Mouse (Mus musculus) midbrain, embryonic 10.5 days (tissue): ENCODE measurements around the gene Ddx50. TPM values are rescaled to one million over a fixed set of nuclear protein-coding genes. Genes with fewer than 3 reads are reported as not detected.

Experiments used
- DNase-seq: peaks from one replicate; pipeline ENCODE4 v3.0.0-alpha.2; 2017; ENCODE audit warnings: low spot score
- H3K27ac ChIP-seq: fragments of 300-500 bp; sonication (generic); replicated peaks from 2 replicates; pipeline ENCODE4 v1.5.1; 2016; ENCODE audit warnings: mild to moderate bottlenecking
- H3K27me3 ChIP-seq: fragments of 300-500 bp; sonication (generic); 2 replicates; pipeline ENCODE4 v1.6.1; 2016; ENCODE audit warnings: low read depth, mild to moderate bottlenecking; ENCODE audit not compliant: poor library complexity, severe bottlenecking
- H3K36me3 ChIP-seq: fragments of 300-500 bp; sonication (generic); 2 replicates; pipeline ENCODE4 v1.6.1; 2016; ENCODE audit warnings: mild to moderate bottlenecking, moderate library complexity
- H3K4me1 ChIP-seq: fragments of 300-500 bp; sonication (generic); 2 replicates; pipeline ENCODE4 v1.6.1; 2016
- H3K4me3 ChIP-seq: fragments of 300-500 bp; sonication (generic); 2 replicates; pipeline ENCODE4 v1.5.1; 2016; ENCODE audit warnings: mild to moderate bottlenecking, moderate library complexity
- H3K9me3 ChIP-seq: fragments of 300-500 bp; sonication (generic); replicated peaks from 2 replicates; pipeline ENCODE4 v1.6.1; 2016; ENCODE audit warnings: mild to moderate bottlenecking
- WGBS: fragments of 180-500 bp; shearing (Covaris S2); methylation state at CpG from one replicate; pipeline ENCODE4 v1.1.7; 2016; 5-methylcytosine and 5-hydroxymethylcytosine counted together
- polyA plus RNA-seq: library from polyadenylated mRNA; unstranded; fragments of >200 nt; fragmentation: Nextera tagmentation; extraction: Ambion mirVana; gene quantifications from 2 replicates; pipeline ENCODE4 v1.2.1, GENCODE M21; 2016

Gene Ddx50
- polyA plus RNA-seq, result 104 and 111 TPM in 2 replicates

GRCm38 (mm10) chr10:62650881-62651810 lies at the start of gene Ddx50:
Ddx50 (minus strand) TSS chr10:62651218.
- Histone ChIP-seq H3K4me3 (peak within 1 kb of the TSS; percentile 95), H3K27me3 (no peaks in the 10 kb centered on the region), H3K9me3 (no peaks in the 10 kb centered on the region), H3K4me1 (peaks cover 21% of the 10 kb centered on the region), H3K27ac (peak within 1 kb of the TSS; percentile 96), H3K36me3 (peaks cover 20% of the 10 kb centered on the region)
- under 1% methylated on average over 89 of the region's 89 CpGs for WGBS
- peak; percentile 100 for DNase-seq

GRCm38 (mm10) chr10:62692771-62693170 lies 41.8 kb upstream of the Ddx50 start:
- no peak for DNase-seq
- Histone ChIP-seq H3K4me1 (peaks cover 5% of the 10 kb centered on the region), H3K27ac (no peak overlapping the region), H3K9me3 (no peaks in the 10 kb centered on the region), H3K4me3 (no peak overlapping the region), H3K36me3 (no peaks in the 10 kb centered on the region), H3K27me3 (peaks cover 18% of the 10 kb centered on the region)
- 59% methylated on average over 8 of the region's 8 CpGs for WGBS

GRCm38 (mm10) chr10:62692244-62692643 lies 41.2 kb upstream of the Ddx50 start:
- Histone ChIP-seq H3K36me3 (no peaks in the 10 kb centered on the region), H3K4me1 (peaks cover 11% of the 10 kb centered on the region), H3K9me3 (no peaks in the 10 kb centered on the region), H3K27me3 (peaks cover 20% of the 10 kb centered on the region), H3K27ac (no peak overlapping the region), H3K4me3 (no peak overlapping the region)
- WGBS, result 77% methylated on average over 3 of the region's 3 CpGs
- DNase-seq, result no peak

- H3K27ac ChIP-seq, result peak overlapping the region; percentile 71
- WGBS, result 35% methylated on average over 15 of the region's 15 CpGs
- H3K4me1 ChIP-seq, result peaks cover 29% of the 10 kb centered on the region
- H3K36me3 ChIP-seq, result no peaks in the 10 kb centered on the region
- DNase-seq, result peak; percentile 64
- peak overlapping the region; percentile 33 for H3K4me3 ChIP-seq
- no peaks in the 10 kb centered on the region for H3K9me3 ChIP-seq
- H3K27me3 ChIP-seq, result peaks cover 63% of the 10 kb centered on the region
Measured at GRCm38 (mm10) chr10:62687032-62687674, 36.1 kb upstream of the Ddx50 start.

- H3K4me3 ChIP-seq, result no peak overlapping the region
- DNase-seq, result no peak
- 56% methylated on average over 5 of the region's 5 CpGs for WGBS
- no peaks in the 10 kb centered on the region for H3K36me3 ChIP-seq
- H3K9me3 ChIP-seq, result peaks cover 10% of the 10 kb centered on the region; the same call in 1 of the 2 replicates
- no peak overlapping the region for H3K27ac ChIP-seq
- peaks cover 48% of the 10 kb centered on the region for H3K27me3 ChIP-seq
- peaks cover 26% of the 10 kb centered on the region for H3K4me1 ChIP-seq
Measured at GRCm38 (mm10) chr10:62683043-62683442, 32.0 kb upstream of the Ddx50 start.

- Histone ChIP-seq H3K4me1 (peaks cover 5% of the 10 kb centered on the region), H3K36me3 (no peaks in the 10 kb centered on the region), H3K27me3 (peaks cover 25% of the 10 kb centered on the region), H3K9me3 (peaks cover 10% of the 10 kb centered on the region; the same call in 1 of the 2 replicates), H3K27ac (no peak overlapping the region), H3K4me3 (no peak overlapping the region)
- WGBS, result 83% methylated on average over 1 of the region's 1 CpGs
- DNase-seq, result no peak
Measured at GRCm38 (mm10) chr10:62679833-62680232, 28.8 kb upstream of the Ddx50 start.

GRCm38 (mm10) chr10:62677329-62677728 lies 26.3 kb upstream of the Ddx50 start:
- H3K4me3 ChIP-seq, result no peak overlapping the region
- WGBS, result 85% methylated on average over 5 of the region's 5 CpGs
- peaks cover 11% of the 10 kb centered on the region for H3K4me1 ChIP-seq
- peaks cover 10% of the 10 kb centered on the region; the same call in 1 of the 2 replicates for H3K9me3 ChIP-seq
- no peak overlapping the region for H3K27ac ChIP-seq
- peaks cover 1% of the 10 kb centered on the region; the same call in 1 of the 2 replicates for H3K27me3 ChIP-seq
- H3K36me3 ChIP-seq, result no peaks in the 10 kb centered on the region
- no peak for DNase-seq

- WGBS, result 90% methylated on average over 6 of the region's 6 CpGs
- H3K27me3 ChIP-seq, result no peaks in the 10 kb centered on the region
- no peak overlapping the region for H3K27ac ChIP-seq
- no peak for DNase-seq
- peaks cover 11% of the 10 kb centered on the region for H3K4me1 ChIP-seq
- H3K36me3 ChIP-seq, result no peaks in the 10 kb centered on the region
- no peak overlapping the region for H3K4me3 ChIP-seq
- peaks cover 10% of the 10 kb centered on the region; the same call in 1 of the 2 replicates for H3K9me3 ChIP-seq
Measured at GRCm38 (mm10) chr10:62676196-62676595, 25.2 kb upstream of the Ddx50 start.

GRCm38 (mm10) chr10:62672359-62672758 lies 21.3 kb upstream of the Ddx50 start:
- H3K36me3 ChIP-seq, result no peaks in the 10 kb centered on the region
- no peaks in the 10 kb centered on the region for H3K9me3 ChIP-seq
- no peak for DNase-seq
- H3K4me3 ChIP-seq, result no peak overlapping the region
- H3K4me1 ChIP-seq, result peaks cover 11% of the 10 kb centered on the region
- 95% methylated on average over 2 of the region's 2 CpGs for WGBS
- H3K27me3 ChIP-seq, result no peaks in the 10 kb centered on the region
- no peak overlapping the region for H3K27ac ChIP-seq

GRCm38 (mm10) chr10:62669245-62669644 lies 18.2 kb upstream of the Ddx50 start:
- Histone ChIP-seq H3K36me3 (no peaks in the 10 kb centered on the region), H3K4me1 (peaks cover 8% of the 10 kb centered on the region; the same call in 1 of the 2 replicates), H3K4me3 (no peak overlapping the region), H3K27me3 (peaks cover 18% of the 10 kb centered on the region), H3K27ac (no peak overlapping the region), H3K9me3 (no peaks in the 10 kb centered on the region)
- no peak for DNase-seq
- 83% methylated on average over 14 of the region's 14 CpGs for WGBS

- no peak for DNase-seq
- H3K27ac ChIP-seq, result no peak overlapping the region
- peaks cover 23% of the 10 kb centered on the region for H3K27me3 ChIP-seq
- no peak overlapping the region for H3K4me3 ChIP-seq
- H3K4me1 ChIP-seq, result peaks cover 8% of the 10 kb centered on the region; the same call in 1 of the 2 replicates
- 87% methylated on average over 2 of the region's 2 CpGs for WGBS
- H3K9me3 ChIP-seq, result no peaks in the 10 kb centered on the region
- no peaks in the 10 kb centered on the region for H3K36me3 ChIP-seq
Measured at GRCm38 (mm10) chr10:62668463-62668862, 17.4 kb upstream of the Ddx50 start.

GRCm38 (mm10) chr10:62668043-62668442 lies 17.0 kb upstream of the Ddx50 start:
- no peaks in the 10 kb centered on the region for H3K36me3 ChIP-seq
- no peak for DNase-seq
- WGBS, result 84% methylated on average over 5 of the region's 5 CpGs
- H3K4me1 ChIP-seq, result peaks cover 8% of the 10 kb centered on the region
- no peak overlapping the region for H3K4me3 ChIP-seq
- H3K9me3 ChIP-seq, result no peaks in the 10 kb centered on the region
- H3K27ac ChIP-seq, result no peak overlapping the region
- peaks cover 23% of the 10 kb centered on the region for H3K27me3 ChIP-seq
